Mouse (Mus musculus): ENCODE results near the gene Camsap1. TPM values are rescaled to one million over a fixed set of nuclear protein-coding genes. Genes with fewer than 3 reads are reported as not detected.
A peak's percentile ranks its signal among the peaks of the same experiment; 100 is the strongest.

The Camsap1 gene
- polyA plus RNA-seq, 1 experiment, result 6.3 TPM

DNA sequence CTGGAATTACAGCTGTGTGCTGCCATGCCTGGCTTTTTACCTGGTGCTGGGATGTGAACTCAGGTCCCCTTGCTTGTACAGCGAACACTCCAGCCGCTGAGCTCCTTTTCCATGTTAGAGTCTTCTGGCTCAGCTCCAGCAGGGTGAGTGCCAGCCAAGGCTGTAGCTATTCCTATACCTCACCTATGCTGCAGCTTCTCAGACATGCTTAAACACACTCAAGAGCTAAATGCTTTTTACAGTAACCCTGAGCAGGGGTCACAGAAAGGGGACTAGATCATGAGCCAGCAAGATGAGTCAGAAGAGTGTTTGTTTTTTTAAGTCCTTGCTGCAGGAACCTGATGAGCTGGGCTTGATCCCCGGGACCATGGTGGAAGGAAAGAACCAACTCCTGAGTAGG is 14.6 kb upstream of the Camsap1 start:
- H3K27ac ChIP-seq (ENCODE audit: insufficient read depth, low read depth, low read length), result no peak overlapping the region
- 79% methylated on average over 3 of the region's 3 CpGs for WGBS
- H3K36me3 ChIP-seq (ENCODE audit: control insufficient read depth, insufficient read depth, low read length), result peaks cover 2% of the 10 kb centered on the region
- no peaks in the 10 kb centered on the region for H3K4me1 ChIP-seq (ENCODE audit: control insufficient read depth, insufficient read depth, low read length)
- H3K4me3 ChIP-seq (ENCODE audit: insufficient read depth, low read depth, low read length), result no peak overlapping the region
- no peaks in the 10 kb centered on the region for H3K27me3 ChIP-seq (replicated peaks; ENCODE audit: control insufficient read depth, insufficient read depth, low read length)
- DNase-seq, result no peak
- TF ChIP-seq POLR2A (IDR thresholded peaks at IDR 0.05; ENCODE audit: low read depth, low read length) (no peak), CTCF (conservative IDR thresholded peaks at IDR 0.05; ENCODE audit: insufficient read depth, insufficient read length, low read depth, low read length) (no peak)

DNA sequence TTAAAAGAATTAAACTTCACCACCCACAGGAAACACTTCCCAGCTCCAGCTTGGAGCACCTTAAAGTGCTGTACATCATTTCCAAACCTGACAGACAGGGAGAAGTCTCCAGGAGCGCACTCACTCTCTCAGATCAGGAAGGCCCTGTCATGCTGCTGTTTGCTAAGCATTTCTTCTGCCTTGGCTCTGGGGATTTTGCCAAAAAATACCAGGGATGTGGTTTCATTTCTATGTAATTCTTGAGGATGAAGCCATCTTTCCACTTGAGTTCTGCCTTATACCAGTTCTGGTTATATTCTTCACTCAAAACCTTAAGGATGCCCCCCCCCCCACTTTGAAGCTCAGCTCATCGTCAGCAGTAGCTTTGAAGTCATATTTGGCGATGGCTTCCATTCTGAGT is 11.7 kb upstream of the Camsap1 start:
- Histone ChIP-seq H3K36me3 (ENCODE audit: control insufficient read depth, insufficient read depth, low read length) (no peaks in the 10 kb centered on the region; the same call in none of the 2 replicates), H3K4me1 (ENCODE audit: control insufficient read depth, insufficient read depth, low read length) (no peaks in the 10 kb centered on the region), H3K27me3 (replicated peaks; ENCODE audit: control insufficient read depth, insufficient read depth, low read length) (no peaks in the 10 kb centered on the region), H3K27ac (ENCODE audit: insufficient read depth, low read depth, low read length) (no peak overlapping the region), H3K4me3 (ENCODE audit: insufficient read depth, low read depth, low read length) (no peak overlapping the region)
- TF ChIP-seq POLR2A (IDR thresholded peaks at IDR 0.05; ENCODE audit: low read depth, low read length) (no peak), CTCF (conservative IDR thresholded peaks at IDR 0.05; ENCODE audit: insufficient read depth, insufficient read length, low read depth, low read length) (no peak)
- WGBS, result 83% methylated on average over 3 of the region's 3 CpGs
- no peak for DNase-seq

DNA sequence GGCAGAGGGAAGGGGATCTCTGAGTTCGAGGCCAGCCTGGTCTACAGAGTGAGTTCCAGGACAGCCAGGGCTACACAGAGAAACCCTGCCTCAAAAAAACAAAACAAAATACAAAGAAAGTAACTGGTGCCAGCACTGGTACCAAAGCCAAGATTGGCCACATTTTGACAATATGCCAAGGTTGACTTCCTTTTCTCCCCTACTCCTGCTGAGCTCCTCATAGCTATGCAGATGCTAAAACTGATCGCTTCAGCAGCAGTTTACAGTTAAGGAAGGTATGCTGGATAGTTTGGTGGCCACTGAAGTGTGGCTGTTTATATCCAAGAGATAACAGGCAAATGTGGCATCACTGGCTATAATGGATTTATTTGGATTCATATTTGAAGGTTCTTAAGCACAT is 9.2 kb upstream of the Camsap1 start:
- no peaks in the 10 kb centered on the region for H3K4me1 ChIP-seq (ENCODE audit: control insufficient read depth, insufficient read depth, low read length)
- 62% methylated on average over 2 of the region's 2 CpGs for WGBS
- H3K27me3 ChIP-seq (replicated peaks; ENCODE audit: control insufficient read depth, insufficient read depth, low read length), result no peaks in the 10 kb centered on the region

GRCm38 (mm10) chr2:25989651-25990050 is 6.6 kb upstream of the Camsap1 start:
- WGBS, result 88% methylated on average over 1 of the region's 1 CpGs
- Histone ChIP-seq H3K4me1 (ENCODE audit: control insufficient read depth, insufficient read depth, low read length) (no peaks in the 10 kb centered on the region), H3K27ac (ENCODE audit: insufficient read depth, low read depth, low read length) (no peak overlapping the region), H3K27me3 (replicated peaks; ENCODE audit: control insufficient read depth, insufficient read depth, low read length) (no peaks in the 10 kb centered on the region), H3K36me3 (ENCODE audit: control insufficient read depth, insufficient read depth, low read length) (no peaks in the 10 kb centered on the region), H3K4me3 (ENCODE audit: insufficient read depth, low read depth, low read length) (no peak overlapping the region)
- DNase-seq, result no peak
- TF ChIP-seq CTCF (conservative IDR thresholded peaks at IDR 0.05; ENCODE audit: insufficient read depth, insufficient read length, low read depth, low read length) (no peak), POLR2A (IDR thresholded peaks at IDR 0.05; ENCODE audit: low read depth, low read length) (no peak)

More for the DNA sequence above, 9.2 kb upstream of the Camsap1 start:
- Histone ChIP-seq H3K36me3 (ENCODE audit: control insufficient read depth, insufficient read depth, low read length) (no peaks in the 10 kb centered on the region), H3K4me3 (ENCODE audit: insufficient read depth, low read depth, low read length) (no peak overlapping the region), H3K27ac (ENCODE audit: insufficient read depth, low read depth, low read length) (no peak overlapping the region)
- DNase-seq, result no peak
- no peak for TF ChIP-seq CTCF (conservative IDR thresholded peaks at IDR 0.05; ENCODE audit: insufficient read depth, insufficient read length, low read depth, low read length)
- no peak for TF ChIP-seq POLR2A (IDR thresholded peaks at IDR 0.05; ENCODE audit: low read depth, low read length)

DNA sequence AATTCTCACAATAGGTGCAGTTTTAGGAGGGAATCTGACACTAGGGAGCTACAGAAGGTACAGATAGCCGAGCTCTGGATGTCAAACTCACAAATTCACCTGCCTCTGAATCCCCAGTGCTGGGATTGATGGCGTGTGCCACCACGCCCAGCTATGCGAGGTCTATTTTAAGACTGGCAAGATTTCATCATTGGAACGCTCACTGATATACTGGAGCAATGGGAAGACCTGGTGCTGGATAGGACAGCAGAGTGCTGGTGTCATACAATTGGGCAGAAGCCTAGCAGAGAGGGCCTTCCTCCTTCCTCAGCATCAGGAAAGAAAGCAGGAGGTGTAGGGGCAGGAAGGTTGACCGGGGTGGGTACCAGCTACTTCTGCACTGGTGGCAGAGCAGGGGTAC is 4.7 kb upstream of the Camsap1 start:
- H3K36me3 ChIP-seq (ENCODE audit: control insufficient read depth, insufficient read depth, low read length), result no peaks in the 10 kb centered on the region
- whole genome bisulfite sequencing, result 94% methylated on average over 6 of the region's 6 CpGs
- H3K4me1 ChIP-seq (ENCODE audit: control insufficient read depth, insufficient read depth, low read length), result peaks cover 5% of the 10 kb centered on the region
- H3K27me3 ChIP-seq (replicated peaks; ENCODE audit: control insufficient read depth, insufficient read depth, low read length), result no peaks in the 10 kb centered on the region
- no peak overlapping the region for H3K4me3 ChIP-seq (ENCODE audit: insufficient read depth, low read depth, low read length)
- no peak for DNase-seq
- TF ChIP-seq CTCF (conservative IDR thresholded peaks at IDR 0.05; ENCODE audit: insufficient read depth, insufficient read length, low read depth, low read length) (no peak), POLR2A (IDR thresholded peaks at IDR 0.05; ENCODE audit: low read depth, low read length) (no peak)
- H3K27ac ChIP-seq (ENCODE audit: insufficient read depth, low read depth, low read length), result no peak overlapping the region

- no peak for TF ChIP-seq POLR2A (IDR thresholded peaks at IDR 0.05; ENCODE audit: low read depth, low read length)
- no peak for TF ChIP-seq CTCF (conservative IDR thresholded peaks at IDR 0.05; ENCODE audit: insufficient read depth, insufficient read length, low read depth, low read length)
- WGBS, result 77% methylated on average over 5 of the region's 5 CpGs
- DNase-seq, result no peak
- H3K36me3 ChIP-seq (ENCODE audit: control insufficient read depth, insufficient read depth, low read length), result no peaks in the 10 kb centered on the region
- no peaks in the 10 kb centered on the region for H3K27me3 ChIP-seq (replicated peaks; ENCODE audit: control insufficient read depth, insufficient read depth, low read length)
- H3K4me1 ChIP-seq (ENCODE audit: control insufficient read depth, insufficient read depth, low read length), result peaks cover 5% of the 10 kb centered on the region
- H3K4me3 ChIP-seq (ENCODE audit: insufficient read depth, low read depth, low read length), result no peak overlapping the region
- no peak overlapping the region for H3K27ac ChIP-seq (ENCODE audit: insufficient read depth, low read depth, low read length)
Measured at GRCm38 (mm10) chr2:25986601-25987000, 3.5 kb upstream of the Camsap1 start.

GRCm38 (mm10) chr2:25982426-25983091 is 523 bp downstream of the Camsap1 start:
- 2% methylated on average over 76 of the region's 76 CpGs for WGBS
- TF ChIP-seq CTCF (conservative IDR thresholded peaks at IDR 0.05; ENCODE audit: insufficient read depth, insufficient read length, low read depth, low read length), result no peak
- TF ChIP-seq POLR2A (IDR thresholded peaks at IDR 0.05; ENCODE audit: low read depth, low read length), result no peak
- no peak for DNase-seq
- Histone ChIP-seq H3K4me1 (ENCODE audit: control insufficient read depth, insufficient read depth, low read length) (peaks cover 8% of the 10 kb centered on the region), H3K27me3 (replicated peaks; ENCODE audit: control insufficient read depth, insufficient read depth, low read length) (no peaks in the 10 kb centered on the region), H3K4me3 (ENCODE audit: insufficient read depth, low read depth, low read length) (peak overlapping the region; percentile 79), H3K27ac (ENCODE audit: insufficient read depth, low read depth, low read length) (no peak overlapping the region), H3K36me3 (ENCODE audit: control insufficient read depth, insufficient read depth, low read length) (no peaks in the 10 kb centered on the region)
